Mouse (Mus musculus) stomach, embryonic 16.5 days (tissue): ENCODE measurements around the gene Sbf2. TPM values are rescaled to one million over a fixed set of nuclear protein-coding genes. Genes with fewer than 3 reads are reported as not detected.

ENCODE experiments used
- polyA plus RNA-seq: library from polyadenylated mRNA; unstranded; fragments of >200 nt; fragmentation: Nextera tagmentation; extraction: Ambion mirVana; gene quantifications from 2 replicates; pipeline ENCODE4 v1.2.1, GENCODE M21; 2015

The Sbf2 gene
- polyA plus RNA-seq, 1 experiment from 2014 or later = 31.6 TPM

Other genes starting within 250 kb of the Sbf2 start
- 4.1 and 4.6 TPM in 2 replicates for gene Adm, start 12.7 kb upstream of the Sbf2 start, polyA plus RNA-seq
- 6.7 and 7.2 TPM in 2 replicates for gene Ampd3, start 153.3 kb upstream of the Sbf2 start, polyA plus RNA-seq
- gene Rnf141, start 229.5 kb upstream of the Sbf2 start, polyA plus RNA-seq = 42.7 and 46.5 TPM in 2 replicates
- gene Lyve1, start 248.3 kb upstream of the Sbf2 start, polyA plus RNA-seq = 15.2 and 17.4 TPM in 2 replicates